Mouse (Mus musculus) lung, embryonic 14.5 days (tissue): ENCODE measurements at regions not wholly inside any gene's neighbourhood (a gene's known extent, or its start where the extent isn't known, plus 50 kb on each side); places are given as distances from the start of the nearest gene placed in this dataset.

Experiments
- ATAC-seq: fragments of 200-750 bp; cut with Nextera tagmentation; 2 replicates; pipeline ENCODE4 v1.8.0; 2017; ENCODE audit warnings: mild to moderate bottlenecking, moderate TSS enrichment, moderate library complexity; ENCODE audit not compliant: insufficient read depth
- DNase-seq: peaks from one replicate; pipeline ENCODE4 v3.0.0-alpha.2; 2015
- H3K27ac ChIP-seq: fragments of 300-500 bp; sonication (generic); 2 replicates; pipeline ENCODE4 v1.5.1; 2014; ENCODE audit warnings: low read depth, mild to moderate bottlenecking, moderate library complexity
- H3K27me3 ChIP-seq: fragments of 300-500 bp; sonication (generic); 2 replicates; pipeline ENCODE4 v1.6.1; 2014; ENCODE audit warnings: low read length, control low read depth; ENCODE audit not compliant: insufficient read depth
- H3K36me3 ChIP-seq: fragments of 300-500 bp; sonication (generic); 2 replicates; pipeline ENCODE4 v1.6.1; 2014; ENCODE audit warnings: control low read depth; ENCODE audit not compliant: insufficient read depth
- H3K4me1 ChIP-seq: fragments of 300-500 bp; sonication (generic); 2 replicates; pipeline ENCODE4 v1.6.1; 2014; ENCODE audit warnings: antibody characterized with exemption, control low read depth; ENCODE audit not compliant: insufficient read depth
- H3K4me2 ChIP-seq: fragments of 300-500 bp; sonication (generic); 2 replicates; pipeline ENCODE4 v1.6.1; 2014; ENCODE audit warnings: mild to moderate bottlenecking
- H3K4me3 ChIP-seq: fragments of 300-500 bp; sonication (generic); 2 replicates; pipeline ENCODE4 v1.5.1; 2014; ENCODE audit warnings: low read depth, low read length
- H3K9ac ChIP-seq: fragments of 300-500 bp; sonication (generic); 2 replicates; pipeline ENCODE4 v1.6.1; 2014
- H3K9me3 ChIP-seq: fragments of 300-500 bp; sonication (generic); 2 replicates; pipeline ENCODE4 v1.6.1; 2016; ENCODE audit warnings: low read depth, low read length, control low read depth
- CTCF ChIP-seq: IDR thresholded peaks from 2 replicates; pipeline ENCODE4 v1.5.1; 2016; ENCODE audit warnings: antibody characterized with exemption, low read depth
- WGBS: fragments of 180-500 bp; shearing (Covaris S2); extraction: QIAGEN DNeasy Blood & Tissue Kit; methylation state at CpG from one replicate; pipeline ENCODE4 v1.1.7; 2014; 5-methylcytosine and 5-hydroxymethylcytosine counted together

GRCm38 (mm10) chr7:83433959-83434715, 150.6 kb upstream of the Tmc3 start:
- H3K27ac ChIP-seq = no peak overlapping the region
- H3K4me2 ChIP-seq = no peak overlapping the region
- H3K4me3 ChIP-seq = no peak overlapping the region
- no peak for DNase-seq
- H3K4me1 ChIP-seq = peaks cover 11% of the 10 kb centered on the region; the same call in 1 of the 2 replicates
- H3K9ac ChIP-seq = no peak overlapping the region
- H3K27me3 ChIP-seq = no peaks in the 10 kb centered on the region
- ATAC-seq = no peak
- H3K9me3 ChIP-seq = no peaks in the 10 kb centered on the region
- TF ChIP-seq CTCF = no peak
- no peaks in the 10 kb centered on the region for H3K36me3 ChIP-seq
- 49% methylated on average over 5 of the region's 5 CpGs for WGBS

GRCm38 (mm10) chr7:83438538-83439393, 146.0 kb upstream of the Tmc3 start:
- 45% methylated on average over 7 of the region's 7 CpGs for WGBS
- TF ChIP-seq CTCF = peak; percentile 64
- DNase-seq = peak; percentile 61

GRCm38 (mm10) chr7:83443596-83444278, 141.0 kb upstream of the Tmc3 start:
- DNase-seq (peak; percentile 83), ATAC-seq (peak; percentile 92)
- no peak for TF ChIP-seq CTCF
- 18% methylated on average over 16 of the region's 16 CpGs for WGBS
- H3K4me2 ChIP-seq = peak overlapping the region; percentile 29; the same call in 1 of the 2 replicates
- no peaks in the 10 kb centered on the region for H3K36me3 ChIP-seq
- no peaks in the 10 kb centered on the region for H3K27me3 ChIP-seq
- H3K4me1 ChIP-seq = peaks cover 21% of the 10 kb centered on the region
- H3K27ac ChIP-seq = peak overlapping the region; percentile 92
- no peak overlapping the region for H3K9ac ChIP-seq
- no peak overlapping the region for H3K4me3 ChIP-seq
- H3K9me3 ChIP-seq = no peaks in the 10 kb centered on the region

More at GRCm38 (mm10) chr7:83438538-83439393, 146.0 kb upstream of the Tmc3 start:
- Histone ChIP-seq H3K27ac (no peak overlapping the region), H3K4me2 (no peak overlapping the region), H3K36me3 (no peaks in the 10 kb centered on the region), H3K9me3 (no peaks in the 10 kb centered on the region), H3K27me3 (no peaks in the 10 kb centered on the region), H3K4me1 (peaks cover under 1% of the 10 kb centered on the region; the same call in 1 of the 2 replicates), H3K4me3 (no peak overlapping the region), H3K9ac (no peak overlapping the region)
- ATAC-seq = no peak

- Histone ChIP-seq H3K4me1 (peaks cover 21% of the 10 kb centered on the region), H3K27me3 (no peaks in the 10 kb centered on the region), H3K9me3 (no peaks in the 10 kb centered on the region), H3K27ac (peak overlapping the region; percentile 92), H3K4me2 (no peak overlapping the region), H3K9ac (no peak overlapping the region), H3K36me3 (no peaks in the 10 kb centered on the region), H3K4me3 (no peak overlapping the region)
- WGBS = 40% methylated on average over 1 of the region's 1 CpGs
- no peak for DNase-seq
- ATAC-seq = no peak
- TF ChIP-seq CTCF = no peak
These were observed 140.5 kb upstream of the Tmc3 start for GRCm38 (mm10) chr7:83444279-83444615.

- ATAC-seq = no peak
- no peak overlapping the region for H3K9ac ChIP-seq
- no peaks in the 10 kb centered on the region for H3K27me3 ChIP-seq
- H3K4me3 ChIP-seq = no peak overlapping the region
- H3K27ac ChIP-seq = peak overlapping the region; percentile 37; the same call in 1 of the 2 replicates
- DNase-seq = peak; percentile 74
- H3K4me2 ChIP-seq = no peak overlapping the region
- H3K4me1 ChIP-seq = peaks cover 21% of the 10 kb centered on the region
- no peaks in the 10 kb centered on the region for H3K36me3 ChIP-seq
- H3K9me3 ChIP-seq = no peaks in the 10 kb centered on the region
- 26% methylated on average over 5 of the region's 5 CpGs for WGBS
- no peak for TF ChIP-seq CTCF
These were observed 139.4 kb upstream of the Tmc3 start for GRCm38 (mm10) chr7:83445181-83445926.

- no peak overlapping the region for H3K27ac ChIP-seq
- H3K4me2 ChIP-seq = no peak overlapping the region
- no peaks in the 10 kb centered on the region for H3K9me3 ChIP-seq
- TF ChIP-seq CTCF = no peak
- WGBS = 65% methylated on average over 3 of the region's 3 CpGs
- no peak for ATAC-seq
- no peak overlapping the region for H3K4me3 ChIP-seq
- DNase-seq = no peak
- H3K36me3 ChIP-seq = no peaks in the 10 kb centered on the region
- H3K4me1 ChIP-seq = peaks cover 6% of the 10 kb centered on the region; the same call in 1 of the 2 replicates
- no peaks in the 10 kb centered on the region for H3K27me3 ChIP-seq
- H3K9ac ChIP-seq = no peak overlapping the region
These were observed 134.4 kb upstream of the Tmc3 start for GRCm38 (mm10) chr7:83450346-83450745.
